Mouse (Mus musculus): ENCODE results near the gene Olfr576. TPM values are rescaled to one million over a fixed set of nuclear protein-coding genes. Genes with fewer than 3 reads are reported as not detected.

Olfr576 gene
- polyA plus RNA-seq (2011; ENCODE audit: insufficient read depth, insufficient read length, low read depth, missing spikeins): 0.19 TPM in 1 of 2 replicates, not detected in the other

DNA sequence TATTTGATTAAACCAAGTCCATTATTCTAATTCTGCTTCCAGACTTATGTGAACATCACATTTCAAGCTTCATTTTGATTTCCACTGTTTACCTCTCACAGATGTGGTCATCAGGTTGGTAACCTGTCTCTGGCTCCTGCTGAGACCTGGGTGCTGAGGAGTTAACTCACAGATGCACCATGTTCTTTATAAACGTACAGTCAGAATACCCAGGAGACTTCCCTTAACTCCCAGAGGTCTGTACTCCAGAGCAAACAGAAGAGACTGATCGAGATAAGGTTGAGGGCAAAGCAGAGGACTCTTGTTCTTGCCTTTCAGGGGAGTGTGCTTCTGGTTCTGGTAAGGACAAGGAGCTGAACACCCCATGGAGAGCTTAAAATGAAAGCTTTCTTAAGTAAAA is at the start of gene Olfr576:
TSS of gene Olfr576 (plus strand) at position 301 of the 400 bp plus-strand sequence.
- TF ChIP-seq CTCF (IDR thresholded peaks at IDR 0.05; ENCODE audit: low read depth, low read length): no peak
- TF ChIP-seq EP300 (IDR thresholded peaks at IDR 0.05; ENCODE audit: insufficient read depth, low read depth, low read length): no peak
- Histone ChIP-seq H3K4me1 (ENCODE audit: control insufficient read depth, insufficient read depth, low read length) (no peaks in the 10 kb centered on the region), H3K4me3 (ENCODE audit: low read depth, low read length) (no peak within 1 kb of the TSS), H3K36me3 (ENCODE audit: control insufficient read depth, insufficient read depth, low read length, poor library complexity, severe bottlenecking) (no peaks in the 10 kb centered on the region), H3K27ac (ENCODE audit: insufficient read depth, low read length) (no peak within 1 kb of the TSS), H3K9ac (ENCODE audit: low read depth, poor library complexity, severe bottlenecking) (no peak within 1 kb of the TSS), H3K9me3 (replicated peaks; ENCODE audit: control insufficient read depth, insufficient read depth, low read length, poor library complexity, severe bottlenecking) (no peaks in the 10 kb centered on the region), H3K27me3 (ENCODE audit: control insufficient read depth, insufficient read depth, low read length, poor library complexity, severe bottlenecking) (peaks cover 2% of the 10 kb centered on the region; the same call in 1 of the 2 replicates)

DNA sequence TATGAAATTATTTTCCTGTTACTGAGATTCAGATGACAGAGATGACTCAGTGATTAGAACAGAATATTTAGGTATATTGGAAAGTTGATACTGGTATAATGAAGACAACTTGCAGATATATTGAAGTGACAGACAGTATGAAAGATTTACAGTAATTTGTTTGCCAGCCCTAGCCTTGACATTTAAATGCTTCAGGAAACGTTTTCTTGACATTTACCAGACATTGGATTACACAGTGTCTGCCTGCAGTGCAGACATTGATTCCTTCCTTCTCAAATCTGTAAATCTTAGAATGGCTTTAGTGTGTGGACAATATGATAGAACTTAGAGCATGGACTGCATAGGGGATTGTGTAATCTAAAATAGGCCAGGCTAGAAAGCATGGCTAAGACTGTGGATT is 47.2 kb upstream of the Olfr576 start:
- no peak overlapping the region for H3K27ac ChIP-seq (ENCODE audit: insufficient read depth, low read length)
- H3K9me3 ChIP-seq (replicated peaks; ENCODE audit: control insufficient read depth, insufficient read depth, low read length, poor library complexity, severe bottlenecking): no peaks in the 10 kb centered on the region
- H3K27me3 ChIP-seq (ENCODE audit: control insufficient read depth, insufficient read depth, low read length, poor library complexity, severe bottlenecking): no peaks in the 10 kb centered on the region
- no peaks in the 10 kb centered on the region for H3K36me3 ChIP-seq (ENCODE audit: control insufficient read depth, insufficient read depth, low read length, poor library complexity, severe bottlenecking)
- H3K4me3 ChIP-seq (ENCODE audit: low read depth, low read length): no peak overlapping the region
- no peaks in the 10 kb centered on the region for H3K4me1 ChIP-seq (ENCODE audit: control insufficient read depth, insufficient read depth, low read length)
- TF ChIP-seq EP300 (IDR thresholded peaks at IDR 0.05; ENCODE audit: insufficient read depth, low read depth, low read length) (no peak), CTCF (IDR thresholded peaks at IDR 0.05; ENCODE audit: low read depth, low read length) (no peak), POLR2A (IDR thresholded peaks at IDR 0.05; ENCODE audit: insufficient read depth, low read length) (no peak)
- no peak overlapping the region for H3K9ac ChIP-seq (ENCODE audit: low read depth, poor library complexity, severe bottlenecking)

DNA sequence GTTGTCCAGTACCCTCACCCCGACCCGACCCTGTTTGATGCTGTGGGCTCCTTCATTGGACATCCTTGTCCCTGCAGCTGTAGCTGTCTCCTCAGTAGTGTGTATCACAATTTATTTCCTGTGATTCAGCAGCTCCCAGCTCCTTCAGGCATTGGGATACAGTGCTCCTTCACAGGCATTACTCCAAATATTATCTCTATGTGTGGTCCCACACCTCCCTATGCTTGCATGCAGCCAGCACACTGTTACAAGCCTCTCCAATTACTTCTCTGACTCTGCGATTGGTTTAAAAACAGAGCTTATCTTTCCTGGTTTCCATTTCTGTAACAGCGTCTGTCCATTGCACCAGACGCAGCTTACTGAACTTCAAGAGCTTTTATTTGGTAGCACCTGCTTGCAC is 46.1 kb upstream of the Olfr576 start:
- Histone ChIP-seq H3K27me3 (ENCODE audit: control insufficient read depth, insufficient read depth, low read length, poor library complexity, severe bottlenecking) (no peaks in the 10 kb centered on the region), H3K36me3 (ENCODE audit: control insufficient read depth, insufficient read depth, low read length, poor library complexity, severe bottlenecking) (no peaks in the 10 kb centered on the region), H3K9ac (ENCODE audit: low read depth, poor library complexity, severe bottlenecking) (no peak overlapping the region), H3K9me3 (replicated peaks; ENCODE audit: control insufficient read depth, insufficient read depth, low read length, poor library complexity, severe bottlenecking) (no peaks in the 10 kb centered on the region), H3K27ac (ENCODE audit: insufficient read depth, low read length) (no peak overlapping the region), H3K4me3 (ENCODE audit: low read depth, low read length) (no peak overlapping the region), H3K4me1 (ENCODE audit: control insufficient read depth, insufficient read depth, low read length) (no peaks in the 10 kb centered on the region)
- no peak for TF ChIP-seq POLR2A (IDR thresholded peaks at IDR 0.05; ENCODE audit: insufficient read depth, low read length)
- no peak for TF ChIP-seq EP300 (IDR thresholded peaks at IDR 0.05; ENCODE audit: insufficient read depth, low read depth, low read length)
- TF ChIP-seq CTCF (IDR thresholded peaks at IDR 0.05; ENCODE audit: low read depth, low read length): no peak

DNA sequence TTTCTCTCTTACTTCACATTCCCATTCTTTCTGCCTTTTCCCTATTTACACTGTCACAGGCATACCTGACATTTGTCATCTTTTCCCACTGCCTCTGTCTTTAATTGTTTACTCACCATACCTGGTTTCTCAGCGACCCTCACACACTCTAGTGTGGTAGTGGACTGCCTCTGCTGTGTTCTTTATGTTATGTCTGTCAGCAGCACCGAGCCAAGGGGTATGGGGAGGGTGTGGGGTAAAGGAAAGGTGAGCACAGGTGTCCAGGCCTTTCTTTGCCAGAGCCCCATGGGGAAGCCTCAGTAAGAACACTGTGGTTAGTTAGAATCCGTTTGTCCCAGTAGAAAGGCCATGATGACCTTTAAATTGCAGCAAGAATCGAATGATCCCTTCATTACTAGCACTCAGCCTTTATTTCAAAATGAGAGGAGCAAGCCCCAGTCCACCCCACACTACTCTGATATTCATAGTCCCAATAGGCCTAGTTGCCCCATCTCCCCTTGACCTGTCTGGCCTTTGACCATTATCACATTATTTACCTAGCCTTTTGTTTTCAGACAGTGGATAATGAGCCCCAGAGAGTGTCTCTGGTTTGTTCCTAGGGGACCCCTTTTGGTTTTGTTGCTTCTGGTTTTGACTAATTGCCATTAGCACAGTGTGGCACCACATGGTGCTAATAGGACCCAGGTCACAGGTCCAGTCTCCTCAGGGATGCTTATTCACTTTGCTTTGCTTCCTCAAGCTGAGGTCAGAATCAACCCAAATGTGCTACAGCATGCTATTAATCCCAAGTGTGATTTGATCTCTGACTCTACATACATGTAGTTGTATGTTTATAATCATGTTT is 45.2 kb upstream of the Olfr576 start, which contains the start of gene Olfr571:
TSS of gene Olfr571 (minus strand) at position 505 of the 844 bp plus-strand sequence.
- H3K27me3 ChIP-seq (ENCODE audit: control insufficient read depth, insufficient read depth, low read length, poor library complexity, severe bottlenecking): no peaks in the 10 kb centered on the region
- no peak within 1 kb of the TSS for H3K9ac ChIP-seq (ENCODE audit: low read depth, poor library complexity, severe bottlenecking)
- H3K4me1 ChIP-seq (ENCODE audit: control insufficient read depth, insufficient read depth, low read length): no peaks in the 10 kb centered on the region
- H3K27ac ChIP-seq (ENCODE audit: insufficient read depth, low read length): no peak within 1 kb of the TSS
- TF ChIP-seq POLR2A (IDR thresholded peaks at IDR 0.05; ENCODE audit: insufficient read depth, low read length): no peak
- no peak for TF ChIP-seq CTCF (IDR thresholded peaks at IDR 0.05; ENCODE audit: low read depth, low read length)
- no peak for TF ChIP-seq EP300 (IDR thresholded peaks at IDR 0.05; ENCODE audit: insufficient read depth, low read depth, low read length)
- no peak within 1 kb of the TSS for H3K4me3 ChIP-seq (ENCODE audit: low read depth, low read length)
- H3K9me3 ChIP-seq (replicated peaks; ENCODE audit: control insufficient read depth, insufficient read depth, low read length, poor library complexity, severe bottlenecking): no peaks in the 10 kb centered on the region
- no peaks in the 10 kb centered on the region for H3K36me3 ChIP-seq (ENCODE audit: control insufficient read depth, insufficient read depth, low read length, poor library complexity, severe bottlenecking)

DNA sequence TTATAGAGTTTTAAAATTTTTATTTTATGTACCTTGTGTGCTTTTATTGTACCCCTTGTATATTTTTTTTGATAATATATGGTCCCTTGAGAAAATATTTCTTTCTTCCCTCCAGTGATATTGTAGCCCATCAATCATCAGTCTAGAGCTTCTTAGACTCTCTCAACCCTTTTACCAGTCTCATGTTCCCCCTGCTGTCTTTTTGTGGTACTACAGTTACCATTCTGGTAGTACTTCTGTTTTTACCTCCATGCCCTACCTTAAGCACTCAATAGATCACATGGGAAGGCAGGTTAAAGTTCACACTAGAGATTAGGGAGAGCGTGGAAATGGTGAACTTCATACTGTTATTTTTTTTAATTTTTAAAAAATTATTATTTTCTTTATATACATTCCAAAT is 42.8 kb upstream of the Olfr576 start:
- H3K4me3 ChIP-seq (ENCODE audit: low read depth, low read length): no peak overlapping the region
- no peaks in the 10 kb centered on the region for H3K4me1 ChIP-seq (ENCODE audit: control insufficient read depth, insufficient read depth, low read length)
- H3K27ac ChIP-seq (ENCODE audit: insufficient read depth, low read length): no peak overlapping the region
- H3K27me3 ChIP-seq (ENCODE audit: control insufficient read depth, insufficient read depth, low read length, poor library complexity, severe bottlenecking): no peaks in the 10 kb centered on the region
- no peak overlapping the region for H3K9ac ChIP-seq (ENCODE audit: low read depth, poor library complexity, severe bottlenecking)
- TF ChIP-seq CTCF (IDR thresholded peaks at IDR 0.05; ENCODE audit: low read depth, low read length) (no peak), EP300 (IDR thresholded peaks at IDR 0.05; ENCODE audit: insufficient read depth, low read depth, low read length) (no peak), POLR2A (IDR thresholded peaks at IDR 0.05; ENCODE audit: insufficient read depth, low read length) (no peak)
- no peaks in the 10 kb centered on the region for H3K9me3 ChIP-seq (replicated peaks; ENCODE audit: control insufficient read depth, insufficient read depth, low read length, poor library complexity, severe bottlenecking)
- H3K36me3 ChIP-seq (ENCODE audit: control insufficient read depth, insufficient read depth, low read length, poor library complexity, severe bottlenecking): no peaks in the 10 kb centered on the region

DNA sequence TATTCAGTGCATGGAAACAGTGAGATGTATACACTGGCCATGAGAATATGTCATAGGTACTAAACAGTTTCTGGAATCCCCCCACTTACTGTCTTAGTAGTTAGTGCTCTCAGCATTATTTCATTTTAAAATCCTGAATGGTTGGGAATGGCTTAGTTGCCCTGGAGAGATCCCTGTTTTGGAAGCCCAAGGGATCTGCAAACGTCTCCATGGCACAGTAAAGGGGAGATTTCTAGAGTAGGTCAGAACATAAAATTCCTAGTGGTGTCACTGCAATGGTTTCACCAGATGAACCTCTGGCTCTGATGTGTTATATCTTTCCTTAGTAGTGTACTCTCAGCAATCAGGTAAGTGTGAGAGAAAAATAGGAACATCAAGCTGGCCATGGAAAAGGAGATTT is 38.4 kb upstream of the Olfr576 start, which contains the start of gene Olfr572:
TSS of gene Olfr572 (plus strand) at position 301 of the 400 bp plus-strand sequence.
- TF ChIP-seq EP300 (IDR thresholded peaks at IDR 0.05; ENCODE audit: insufficient read depth, low read depth, low read length) (no peak), CTCF (IDR thresholded peaks at IDR 0.05; ENCODE audit: low read depth, low read length) (no peak), POLR2A (IDR thresholded peaks at IDR 0.05; ENCODE audit: insufficient read depth, low read length) (no peak)
- H3K9ac ChIP-seq (ENCODE audit: low read depth, poor library complexity, severe bottlenecking): no peak within 1 kb of the TSS
- H3K4me1 ChIP-seq (ENCODE audit: control insufficient read depth, insufficient read depth, low read length): no peaks in the 10 kb centered on the region
- no peaks in the 10 kb centered on the region for H3K9me3 ChIP-seq (replicated peaks; ENCODE audit: control insufficient read depth, insufficient read depth, low read length, poor library complexity, severe bottlenecking)
- no peaks in the 10 kb centered on the region for H3K36me3 ChIP-seq (ENCODE audit: control insufficient read depth, insufficient read depth, low read length, poor library complexity, severe bottlenecking)
- no peak within 1 kb of the TSS for H3K4me3 ChIP-seq (ENCODE audit: low read depth, low read length)
- H3K27ac ChIP-seq (ENCODE audit: insufficient read depth, low read length): no peak within 1 kb of the TSS
- no peaks in the 10 kb centered on the region for H3K27me3 ChIP-seq (ENCODE audit: control insufficient read depth, insufficient read depth, low read length, poor library complexity, severe bottlenecking)
